Mouse (Mus musculus): Measurements from ENCODE around the gene Nisch. TPM values are rescaled to one million over a fixed set of nuclear protein-coding genes. Genes with fewer than 3 reads are reported as not detected.

Gene Nisch
- polyA plus RNA-seq, 1 experiment from 2014 or later = 407 TPM

- Histone ChIP-seq H3K36me3 (ENCODE audit: control insufficient read depth, insufficient read depth, low read length) (peaks cover 39% of the 10 kb centered on the region), H3K4me2 (ENCODE audit: low read depth, low read length, severe bottlenecking) (no peak overlapping the region), H3K27ac (ENCODE audit: low read depth, low read length) (no peak overlapping the region), H3K4me3 (ENCODE audit: low read depth, low read length) (no peak overlapping the region), H3K4me1 (replicated peaks; ENCODE audit: control insufficient read depth, insufficient read depth, low read length) (peaks cover 15% of the 10 kb centered on the region), H3K9me3 (ENCODE audit: control insufficient read depth, low read length) (no peaks in the 10 kb centered on the region), H3K27me3 (ENCODE audit: control insufficient read depth, insufficient read depth, low read length) (no peaks in the 10 kb centered on the region), H3K9ac (ENCODE audit: low read length) (no peak overlapping the region)
- DNase-seq (ENCODE audit: low spot score) = peak; percentile 48
- WGBS = 92% methylated on average over 26 of the region's 26 CpGs
- ATAC-seq (replicated peaks; ENCODE audit: low FRiP score) = no peak
These were observed 80.1 kb downstream of the Nisch start for GRCm38 (mm10) chr14:31136411-31137280.

GRCm38 (mm10) chr14:31135495-31136410 is 81.0 kb downstream of the Nisch start:
- 96% methylated on average over 34 of the region's 34 CpGs for WGBS
- H3K4me2 ChIP-seq (ENCODE audit: low read depth, low read length, severe bottlenecking) = no peak overlapping the region
- H3K4me3 ChIP-seq (ENCODE audit: low read depth, low read length) = no peak overlapping the region
- H3K9me3 ChIP-seq (ENCODE audit: control insufficient read depth, low read length) = no peaks in the 10 kb centered on the region
- DNase-seq (ENCODE audit: low spot score) (peak; percentile 50), ATAC-seq (replicated peaks; ENCODE audit: low FRiP score) (no peak)
- H3K9ac ChIP-seq (ENCODE audit: low read length) = no peak overlapping the region
- H3K27ac ChIP-seq (ENCODE audit: low read depth, low read length) = no peak overlapping the region
- no peaks in the 10 kb centered on the region for H3K27me3 ChIP-seq (ENCODE audit: control insufficient read depth, insufficient read depth, low read length)
- H3K36me3 ChIP-seq (ENCODE audit: control insufficient read depth, insufficient read depth, low read length) = peaks cover 36% of the 10 kb centered on the region
- H3K4me1 ChIP-seq (replicated peaks; ENCODE audit: control insufficient read depth, insufficient read depth, low read length) = peaks cover 15% of the 10 kb centered on the region

- WGBS = 92% methylated on average over 25 of the region's 25 CpGs
- Histone ChIP-seq H3K9me3 (ENCODE audit: control insufficient read depth, low read length) (no peaks in the 10 kb centered on the region), H3K27me3 (ENCODE audit: control insufficient read depth, insufficient read depth, low read length) (no peaks in the 10 kb centered on the region), H3K9ac (ENCODE audit: low read length) (no peak overlapping the region), H3K4me3 (ENCODE audit: low read depth, low read length) (no peak overlapping the region), H3K4me2 (ENCODE audit: low read depth, low read length, severe bottlenecking) (no peak overlapping the region), H3K27ac (ENCODE audit: low read depth, low read length) (no peak overlapping the region), H3K4me1 (replicated peaks; ENCODE audit: control insufficient read depth, insufficient read depth, low read length) (peaks cover 21% of the 10 kb centered on the region), H3K36me3 (ENCODE audit: control insufficient read depth, insufficient read depth, low read length) (peaks cover 29% of the 10 kb centered on the region)
- no peak for ATAC-seq (replicated peaks; ENCODE audit: low FRiP score)
- DNase-seq (ENCODE audit: low spot score) = peak; percentile 47
These were observed 82.4 kb downstream of the Nisch start for GRCm38 (mm10) chr14:31134015-31135000.

GRCm38 (mm10) chr14:31133023-31133665 is 83.6 kb downstream of the Nisch start:
- Histone ChIP-seq H3K27me3 (ENCODE audit: control insufficient read depth, insufficient read depth, low read length) (no peaks in the 10 kb centered on the region), H3K9me3 (ENCODE audit: control insufficient read depth, low read length) (no peaks in the 10 kb centered on the region), H3K4me2 (ENCODE audit: low read depth, low read length, severe bottlenecking) (peak overlapping the region; percentile 90; the same call in 1 of the 2 replicates), H3K9ac (ENCODE audit: low read length) (peak overlapping the region; percentile 12; the same call in 1 of the 2 replicates), H3K4me3 (ENCODE audit: low read depth, low read length) (no peak overlapping the region), H3K27ac (ENCODE audit: low read depth, low read length) (no peak overlapping the region), H3K36me3 (ENCODE audit: control insufficient read depth, insufficient read depth, low read length) (peaks cover 22% of the 10 kb centered on the region), H3K4me1 (replicated peaks; ENCODE audit: control insufficient read depth, insufficient read depth, low read length) (peaks cover 21% of the 10 kb centered on the region)
- no peak for ATAC-seq (replicated peaks; ENCODE audit: low FRiP score)
- peak; percentile 50 for DNase-seq (ENCODE audit: low spot score)
- whole genome bisulfite sequencing = 83% methylated on average over 11 of the region's 11 CpGs

GRCm38 (mm10) chr14:31132491-31132975 is 84.2 kb downstream of the Nisch start:
- Histone ChIP-seq H3K27me3 (ENCODE audit: control insufficient read depth, insufficient read depth, low read length) (no peaks in the 10 kb centered on the region), H3K9ac (ENCODE audit: low read length) (peak overlapping the region; percentile 90), H3K27ac (ENCODE audit: low read depth, low read length) (no peak overlapping the region), H3K4me2 (ENCODE audit: low read depth, low read length, severe bottlenecking) (peak overlapping the region; percentile 90), H3K4me3 (ENCODE audit: low read depth, low read length) (peak overlapping the region; percentile 93), H3K4me1 (replicated peaks; ENCODE audit: control insufficient read depth, insufficient read depth, low read length) (peaks cover 21% of the 10 kb centered on the region), H3K9me3 (ENCODE audit: control insufficient read depth, low read length) (no peaks in the 10 kb centered on the region), H3K36me3 (ENCODE audit: control insufficient read depth, insufficient read depth, low read length) (peaks cover 19% of the 10 kb centered on the region)
- no peak for ATAC-seq (replicated peaks; ENCODE audit: low FRiP score)
- 89% methylated on average over 7 of the region's 7 CpGs for WGBS
- DNase-seq (ENCODE audit: low spot score) = peak; percentile 50

DNA sequence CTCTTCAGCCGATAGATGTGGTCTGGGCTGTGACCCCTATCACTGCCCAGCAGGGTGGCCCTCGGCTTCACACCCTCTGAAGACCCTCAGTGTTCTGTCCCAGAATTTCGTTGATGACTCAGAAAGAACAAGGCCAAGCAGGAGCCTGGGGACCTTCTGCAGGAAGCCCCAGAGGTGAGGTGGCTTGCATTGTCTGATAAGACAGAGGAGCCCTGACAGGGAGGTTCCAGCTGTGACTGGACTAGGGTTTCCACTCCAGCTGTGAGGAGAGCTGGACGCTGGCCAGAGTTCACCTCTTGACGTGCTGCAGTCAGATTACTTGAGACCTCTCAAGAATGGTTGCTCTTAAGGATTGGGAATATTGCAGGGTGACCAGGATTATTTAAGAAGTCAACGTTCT is 84.7 kb downstream of the Nisch start:
- DNase-seq (ENCODE audit: low spot score) = no peak
- Histone ChIP-seq H3K36me3 (ENCODE audit: control insufficient read depth, insufficient read depth, low read length) (peaks cover 19% of the 10 kb centered on the region), H3K9me3 (ENCODE audit: control insufficient read depth, low read length) (no peaks in the 10 kb centered on the region), H3K27ac (ENCODE audit: low read depth, low read length) (no peak overlapping the region), H3K4me2 (ENCODE audit: low read depth, low read length, severe bottlenecking) (peak overlapping the region; percentile 90), H3K4me1 (replicated peaks; ENCODE audit: control insufficient read depth, insufficient read depth, low read length) (peaks cover 24% of the 10 kb centered on the region), H3K27me3 (ENCODE audit: control insufficient read depth, insufficient read depth, low read length) (no peaks in the 10 kb centered on the region), H3K4me3 (ENCODE audit: low read depth, low read length) (peak overlapping the region; percentile 93), H3K9ac (ENCODE audit: low read length) (peak overlapping the region; percentile 90)
- no peak for ATAC-seq (replicated peaks; ENCODE audit: low FRiP score)
- WGBS = 17% methylated on average over 6 of the region's 6 CpGs

- H3K4me2 ChIP-seq (ENCODE audit: low read depth, low read length, severe bottlenecking) = peak overlapping the region; percentile 90
- WGBS = under 1% methylated on average over 43 of the region's 43 CpGs
- H3K27me3 ChIP-seq (ENCODE audit: control insufficient read depth, insufficient read depth, low read length) = no peaks in the 10 kb centered on the region
- H3K9ac ChIP-seq (ENCODE audit: low read length) = peak overlapping the region; percentile 90
- peaks cover 14% of the 10 kb centered on the region for H3K36me3 ChIP-seq (ENCODE audit: control insufficient read depth, insufficient read depth, low read length)
- H3K4me3 ChIP-seq (ENCODE audit: low read depth, low read length) = peak overlapping the region; percentile 93
- peaks cover 24% of the 10 kb centered on the region for H3K4me1 ChIP-seq (replicated peaks; ENCODE audit: control insufficient read depth, insufficient read depth, low read length)
- no peaks in the 10 kb centered on the region for H3K9me3 ChIP-seq (ENCODE audit: control insufficient read depth, low read length)
- DNase-seq (ENCODE audit: low spot score) (peak; percentile 74), ATAC-seq (replicated peaks; ENCODE audit: low FRiP score) (0 out of 2 replicates have a peak, but pooled peaks have one; percentile 8)
- peak overlapping the region; percentile 84; the same call in 1 of the 2 replicates for H3K27ac ChIP-seq (ENCODE audit: low read depth, low read length)
These were observed 85.4 kb downstream of the Nisch start for GRCm38 (mm10) chr14:31131272-31131821.

All from forebrain, embryonic 11.5 days (tissue).